Mouse (Mus musculus) c-Kit-negative CD71-positive TER-119-positive erythroid progenitor cells, embryonic 14.5 days (primary cell): ENCODE results near the gene Ift20.
A peak's percentile ranks its signal among the peaks of the same experiment; 100 is the strongest.

Experiments
- DNase-seq: peaks from one replicate; pipeline ENCODE4 v3.0.0-alpha.2; 2013; ENCODE audit warnings: low read depth, low spot score

Ift20 gene

DNA sequence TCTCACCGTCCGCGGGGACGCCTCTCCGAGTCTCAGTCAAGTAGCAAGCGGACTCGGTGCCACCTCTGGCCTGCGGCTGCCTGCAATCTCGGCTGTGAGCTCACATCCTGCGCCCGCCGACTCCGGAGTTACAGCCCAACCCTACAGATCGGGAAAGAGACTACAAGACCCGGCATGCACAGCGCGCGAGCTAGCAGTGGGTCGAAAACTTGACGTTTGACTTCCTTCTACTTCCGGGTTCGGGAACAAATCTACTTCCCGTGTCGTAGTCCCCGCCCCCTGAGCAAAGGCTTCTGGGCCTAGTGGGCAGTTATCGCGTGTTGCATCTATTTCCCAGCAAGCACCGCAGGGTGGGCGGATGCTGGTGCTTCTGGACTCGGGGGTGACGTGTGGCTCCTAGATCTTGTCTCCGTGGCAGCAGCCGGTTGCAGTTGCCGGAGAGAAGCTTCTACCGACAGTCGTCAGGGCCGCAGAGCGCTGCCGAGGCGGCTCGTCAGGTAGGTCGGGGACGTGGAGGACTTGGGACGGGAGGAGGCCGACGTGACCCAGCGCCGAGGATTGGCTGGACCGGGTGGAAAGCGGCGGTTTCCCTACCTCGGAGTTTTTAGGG, at the start of gene Ift20, which contains the start of gene Tnfaip1:
Gene Ift20, plus strand, starts transcription at position 282 of the 610 bp plus-strand sequence.
Gene Tnfaip1, minus strand, starts transcription at position 253 of the 610 bp plus-strand sequence.
- peak; percentile 98 for DNase-seq

GRCm38 (mm10) chr11:78488168-78488567, 48.0 kb upstream of the Ift20 start:
- DNase-seq, result no peak

GRCm38 (mm10) chr11:78490781-78491241, 45.4 kb upstream of the Ift20 start:
- no peak for DNase-seq

DNA sequence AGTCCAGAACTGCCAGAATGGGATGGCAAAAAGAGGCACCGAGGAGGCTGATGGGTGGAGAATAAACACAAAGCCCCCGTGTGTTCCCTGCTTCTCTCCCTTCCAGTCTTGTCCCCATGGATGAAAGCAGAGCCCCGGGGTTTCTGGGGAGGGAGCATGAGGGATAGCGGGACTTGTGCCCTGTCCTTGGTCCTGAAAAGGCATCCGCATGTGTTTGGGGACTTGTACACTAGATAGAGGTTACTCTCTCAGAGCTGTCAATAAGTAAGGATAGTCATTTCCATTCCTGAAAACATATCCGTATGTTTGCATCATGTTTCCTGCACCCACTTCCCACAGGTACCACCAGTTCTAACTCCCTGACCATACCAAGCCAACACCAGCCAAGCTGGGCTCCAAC, 40.3 kb upstream of the Ift20 start:
- no peak for DNase-seq

GRCm38 (mm10) chr11:78497071-78497541, 39.1 kb upstream of the Ift20 start:
- DNase-seq, result no peak

- peak; percentile 68 for DNase-seq
These were observed 38.3 kb upstream of the Ift20 start, which contains the start of gene Sarm1 for GRCm38 (mm10) chr11:78497544-78498522. Gene Sarm1, minus strand, starts transcription at chr11:78497754.

DNA sequence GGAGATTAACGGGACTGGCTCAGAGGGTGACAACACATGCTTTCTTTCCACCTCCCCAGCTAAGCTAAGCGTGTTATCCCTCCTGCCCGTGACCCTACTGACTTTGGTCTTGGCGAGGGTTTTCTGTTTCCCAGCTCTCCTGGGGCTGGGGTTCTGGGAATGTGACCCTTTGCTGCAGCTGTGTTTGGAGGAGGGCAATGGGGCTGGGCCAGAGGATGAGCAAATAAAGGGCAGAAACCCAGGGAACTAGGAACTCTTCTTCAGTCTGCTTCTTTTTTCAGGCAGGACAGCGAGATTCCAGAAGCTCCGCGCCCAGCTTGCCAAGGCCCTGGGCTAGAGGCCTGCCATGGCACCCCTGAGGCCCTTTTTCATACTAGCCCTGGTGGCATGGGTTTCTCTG, 37.2 kb upstream of the Ift20 start, which contains the start of gene Vtn:
Gene Vtn, plus strand, starts transcription at position 88 of the 400 bp plus-strand sequence.
- DNase-seq, result no peak

- DNase-seq, result no peak
These were observed 36.6 kb upstream of the Ift20 start for GRCm38 (mm10) chr11:78499543-78499942.

GRCm38 (mm10) chr11:78500623-78501202, 35.4 kb upstream of the Ift20 start:
- DNase-seq, result no peak

GRCm38 (mm10) chr11:78501529-78501928, 34.6 kb upstream of the Ift20 start:
- DNase-seq, result no peak

- DNase-seq, result no peak
These were observed 33.1 kb upstream of the Ift20 start, which contains the start of gene Sebox for GRCm38 (mm10) chr11:78502909-78503650. Gene Sebox, plus strand, starts transcription at chr11:78503447.

- no peak for DNase-seq
These were observed 30.7 kb upstream of the Ift20 start for GRCm38 (mm10) chr11:78505430-78505829.

DNA sequence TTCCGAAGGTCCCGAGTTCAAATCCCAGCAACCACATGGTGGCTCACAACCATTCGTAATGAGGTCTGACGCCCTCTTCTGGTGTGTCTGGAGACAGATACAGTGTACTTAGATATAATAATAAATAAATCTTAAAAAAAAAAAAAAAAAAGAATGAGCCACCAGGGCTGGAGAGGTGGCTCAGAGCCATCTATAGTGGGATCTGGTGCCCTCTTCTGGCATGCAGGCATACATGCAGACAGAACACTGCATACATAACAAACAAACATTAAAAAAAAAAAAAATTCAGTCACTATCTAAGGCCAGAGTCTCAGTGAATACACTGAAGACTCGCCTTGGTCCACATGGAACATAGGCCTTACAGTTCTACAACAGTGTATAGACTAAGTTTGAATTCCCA, 27.0 kb upstream of the Ift20 start:
- no peak for DNase-seq

GRCm38 (mm10) chr11:78512025-78512957, 23.9 kb upstream of the Ift20 start, which contains the start of the genes Tmem199 and Poldip2:
Gene Tmem199, minus strand, starts transcription at chr11:78512172.
Gene Poldip2, plus strand, starts transcription at chr11:78512193.
- DNase-seq, result peak; percentile 65

GRCm38 (mm10) chr11:78513106-78513790, 22.9 kb upstream of the Ift20 start:
- DNase-seq, result no peak

- DNase-seq, result no peak
These were observed 20.4 kb upstream of the Ift20 start for GRCm38 (mm10) chr11:78515549-78516325.

- DNase-seq, result no peak
These were observed 17.2 kb upstream of the Ift20 start for GRCm38 (mm10) chr11:78518931-78519330.

- DNase-seq, result no peak
These were observed 14.3 kb upstream of the Ift20 start for GRCm38 (mm10) chr11:78521880-78522279.
